Mouse (Mus musculus) heart, embryonic 14.5 days (tissue): ENCODE results near the gene Ffar3. TPM values are rescaled to one million over a fixed set of nuclear protein-coding genes. Genes with fewer than 3 reads are reported as not detected.

ENCODE experiments used
- ATAC-seq: fragments of 200-750 bp; cut with Nextera tagmentation; 2 replicates; pipeline ENCODE4 v1.8.0; 2017; ENCODE audit warnings: low read depth, moderate TSS enrichment; ENCODE audit not compliant: insufficient number of reproducible peaks, insufficient read depth, low FRiP score
- H3K27ac ChIP-seq, 2 experiments: fragments of 200-500 bp in 1 of 2; fragments of 300-500 bp in 1 of 2; sonication (generic) in 1 of 2; replicated peaks in 1 of 2; 2 replicates each; pipeline ENCODE4 v1.5.1; 2012 to 2014; ENCODE audit warnings: low read depth in 2 of 2, low read length in 2 of 2, control low read depth in 1 of 2, mild to moderate bottlenecking in 1 of 2, mixed read lengths in 1 of 2; ENCODE audit not compliant: control insufficient read depth in 1 of 2, insufficient read depth in 1 of 2
- H3K27me3 ChIP-seq: fragments of 300-500 bp; sonication (generic); 2 replicates; pipeline ENCODE4 v1.6.1; 2014; ENCODE audit warnings: mild to moderate bottlenecking, low read length, control low read depth; ENCODE audit not compliant: control insufficient read depth, insufficient read depth
- H3K36me3 ChIP-seq: fragments of 300-500 bp; sonication (generic); 2 replicates; pipeline ENCODE4 v1.6.1; 2014; ENCODE audit warnings: mild to moderate bottlenecking, control low read depth, low read length, mixed read lengths; ENCODE audit not compliant: control insufficient read depth, insufficient read depth
- H3K4me1 ChIP-seq, 2 experiments: fragments of 200-500 bp in 1 of 2; fragments of 300-500 bp in 1 of 2; sonication (generic) in 1 of 2; 2 replicates each; pipeline ENCODE4 v1.6.1; 2012 to 2014; ENCODE audit warnings: low read length in 2 of 2, control low read depth in 1 of 2, mixed read lengths in 1 of 2; ENCODE audit not compliant: control insufficient read depth in 2 of 2, insufficient read depth in 2 of 2
- H3K4me2 ChIP-seq: fragments of 300-500 bp; sonication (generic); 2 replicates; pipeline ENCODE4 v1.6.1; 2014; ENCODE audit warnings: mild to moderate bottlenecking, low read length
- H3K4me3 ChIP-seq, 2 experiments: fragments of 200-500 bp in 1 of 2; fragments of 300-500 bp in 1 of 2; sonication (generic) in 1 of 2; 2 replicates each; pipeline ENCODE4 v1.5.1; 2012 to 2014; ENCODE audit warnings: low read length in 2 of 2, mild to moderate bottlenecking in 2 of 2, control low read depth in 1 of 2, low read depth in 1 of 2, moderate library complexity in 1 of 2; ENCODE audit not compliant: control insufficient read depth in 1 of 2, insufficient read depth in 1 of 2
- H3K9ac ChIP-seq: fragments of 300-500 bp; sonication (generic); 2 replicates; pipeline ENCODE4 v1.6.1; 2014; ENCODE audit warnings: mild to moderate bottlenecking, low read length
- H3K9me3 ChIP-seq: fragments of 300-500 bp; sonication (generic); 2 replicates; pipeline ENCODE4 v1.6.1; 2016; ENCODE audit warnings: low read length, control low read depth; ENCODE audit not compliant: control insufficient read depth
- WGBS: fragments of 180-500 bp; shearing (Covaris S2); extraction: QIAGEN DNeasy Blood & Tissue Kit; methylation state at CpG from one replicate; pipeline ENCODE4 v1.1.7; 2014; 5-methylcytosine and 5-hydroxymethylcytosine counted together
- polyA plus RNA-seq: library from polyadenylated mRNA; unstranded; fragments of >200 nt; fragmentation: Nextera tagmentation; extraction: Ambion mirVana; gene quantifications from 2 replicates; pipeline ENCODE4 v1.2.1, GENCODE M21; 2014

Ffar3 gene
- polyA plus RNA-seq, 1 experiment from 2014 or later = not detected

- Histone ChIP-seq H3K36me3 (no peaks in the 10 kb centered on the region), H3K4me1 (no peaks in the 10 kb centered on the region), H3K9ac (no peak overlapping the region), H3K9me3 (no peaks in the 10 kb centered on the region), H3K27ac (no peak overlapping the region), H3K27me3 (no peaks in the 10 kb centered on the region), H3K4me2 (no peak overlapping the region), H3K4me3 (no peak overlapping the region)
- ATAC-seq = no peak
- 40% methylated on average over 9 of the region's 9 CpGs for WGBS
Observed at GRCm38 (mm10) chr7:30811757-30812290, 44.2 kb downstream of the Ffar3 start.

DNA sequence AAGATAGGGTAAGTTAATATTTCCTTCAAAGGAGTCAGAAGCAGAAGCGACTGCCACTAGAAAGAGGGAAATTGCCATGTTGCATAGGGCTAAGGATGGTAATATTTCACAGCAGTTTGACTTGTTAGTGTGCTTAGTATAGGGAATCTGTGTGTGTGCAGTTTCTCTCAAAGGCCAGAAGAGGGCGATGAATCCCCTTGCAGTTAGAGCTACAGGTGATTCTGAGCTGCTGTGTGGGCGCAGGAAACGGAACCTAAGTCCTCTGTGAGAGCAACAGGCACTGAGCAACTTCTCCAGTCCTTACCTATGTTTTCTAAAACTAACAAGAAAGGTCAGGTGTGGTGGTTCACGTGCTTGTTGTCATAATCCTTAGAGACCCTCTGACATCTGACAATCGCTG lies 45.7 kb downstream of the Ffar3 start:
- no peak for ATAC-seq
- H3K36me3 ChIP-seq = no peaks in the 10 kb centered on the region
- H3K27ac ChIP-seq = no peak overlapping the region
- H3K4me2 ChIP-seq = no peak overlapping the region
- no peak overlapping the region for H3K4me3 ChIP-seq
- no peak overlapping the region for H3K9ac ChIP-seq
- H3K27me3 ChIP-seq = no peaks in the 10 kb centered on the region
- no peaks in the 10 kb centered on the region for H3K9me3 ChIP-seq
- no peaks in the 10 kb centered on the region for H3K4me1 ChIP-seq
- WGBS = 47% methylated on average over 6 of the region's 6 CpGs

GRCm38 (mm10) chr7:30805924-30806323 lies 50.1 kb downstream of the Ffar3 start:
- Histone ChIP-seq H3K36me3 (no peaks in the 10 kb centered on the region), H3K27me3 (no peaks in the 10 kb centered on the region), H3K4me3 (no peak overlapping the region), H3K4me1 (no peaks in the 10 kb centered on the region), H3K4me2 (no peak overlapping the region), H3K9me3 (peaks cover 6% of the 10 kb centered on the region), H3K9ac (no peak overlapping the region), H3K27ac (no peak overlapping the region)
- 49% methylated on average over 6 of the region's 6 CpGs for WGBS
- ATAC-seq = no peak

Other genes with a start within 250 kb of the Ffar3 start
- gene Upk1a, start 243.3 kb downstream of the Ffar3 start, polyA plus RNA-seq = 0.32 TPM in 1 of 2 replicates, not detected in the other
- gene Cox6b1, start 230.0 kb downstream of the Ffar3 start, polyA plus RNA-seq = 2,519 and 2,589 TPM in 2 replicates
- 0.19 TPM in 1 of 2 replicates, not detected in the other for gene Etv2, start 220.3 kb downstream of the Ffar3 start, polyA plus RNA-seq
- 72.5 and 75.5 TPM in 2 replicates for gene Rbm42, start 205.9 kb downstream of the Ffar3 start, polyA plus RNA-seq
- 26.1 and 27.6 TPM in 2 replicates for gene Haus5, start 191.2 kb downstream of the Ffar3 start, polyA plus RNA-seq
- gene Pmis2, start 184.6 kb downstream of the Ffar3 start, polyA plus RNA-seq = not detected in 2 replicates
- gene 2200002J24Rik, start 157.3 kb downstream of the Ffar3 start, polyA plus RNA-seq = 1.3 and 2.8 TPM in 2 replicates
- 0.22 and 0.42 TPM in 2 replicates for gene Atp4a, start 144.0 kb downstream of the Ffar3 start, polyA plus RNA-seq
- gene Tmem147, start 126.6 kb downstream of the Ffar3 start, polyA plus RNA-seq = 205 and 215 TPM in 2 replicates
- 0.43 and 0.44 TPM in 2 replicates for gene Gapdhs, start 112.5 kb downstream of the Ffar3 start, polyA plus RNA-seq
- gene Sbsn, start 104.7 kb downstream of the Ffar3 start, polyA plus RNA-seq = 0.57 and 0.84 TPM in 2 replicates
- 0.81 and 1.5 TPM in 2 replicates for gene Dmkn, start 92.4 kb downstream of the Ffar3 start, polyA plus RNA-seq
- 1.1 TPM in 1 of 2 replicates, not detected in the other for gene Krtdap, start 68.3 kb downstream of the Ffar3 start, polyA plus RNA-seq
- gene Ffar2, start 32.4 kb downstream of the Ffar3 start, polyA plus RNA-seq = 0.16 TPM in 1 of 2 replicates, not detected in the other
- gene Ffar1, start 5.4 kb upstream of the Ffar3 start, polyA plus RNA-seq = not detected in 2 replicates
- gene Cd22, start 24.2 kb upstream of the Ffar3 start, polyA plus RNA-seq = 0.16 TPM in 1 of 2 replicates, not detected in the other
- gene Mag, start 58.7 kb upstream of the Ffar3 start, polyA plus RNA-seq = 0.15 TPM in 1 of 2 replicates, not detected in the other
- gene Hamp2, start 68.5 kb upstream of the Ffar3 start, polyA plus RNA-seq = not detected in 2 replicates
- not detected in 2 replicates for gene Hamp, start 87.9 kb upstream of the Ffar3 start, polyA plus RNA-seq
- 17.2 and 19.6 TPM in 2 replicates for gene Usf2, start 100.6 kb upstream of the Ffar3 start, polyA plus RNA-seq
- 6.1 and 6.7 TPM in 2 replicates for gene Lsr, start 117.3 kb upstream of the Ffar3 start, polyA plus RNA-seq
- gene Fam187b, start 117.6 kb upstream of the Ffar3 start, polyA plus RNA-seq = 0.30 and 0.89 TPM in 2 replicates
- gene Fxyd5, start 186.3 kb upstream of the Ffar3 start, polyA plus RNA-seq = 34.3 and 36.1 TPM in 2 replicates
- gene Fxyd7, start 195.3 kb upstream of the Ffar3 start, polyA plus RNA-seq = 1.6 and 1.9 TPM in 2 replicates
- 1,215 and 1,293 TPM in 2 replicates for gene Fxyd1, start 201.0 kb upstream of the Ffar3 start, polyA plus RNA-seq
- gene Lgi4, start 203.2 kb upstream of the Ffar3 start, polyA plus RNA-seq = not detected in 2 replicates
- gene Fxyd3, start 220.5 kb upstream of the Ffar3 start, polyA plus RNA-seq = 0.58 and 0.82 TPM in 2 replicates